Mouse (Mus musculus): ENCODE data around the gene Rora.

DNA sequence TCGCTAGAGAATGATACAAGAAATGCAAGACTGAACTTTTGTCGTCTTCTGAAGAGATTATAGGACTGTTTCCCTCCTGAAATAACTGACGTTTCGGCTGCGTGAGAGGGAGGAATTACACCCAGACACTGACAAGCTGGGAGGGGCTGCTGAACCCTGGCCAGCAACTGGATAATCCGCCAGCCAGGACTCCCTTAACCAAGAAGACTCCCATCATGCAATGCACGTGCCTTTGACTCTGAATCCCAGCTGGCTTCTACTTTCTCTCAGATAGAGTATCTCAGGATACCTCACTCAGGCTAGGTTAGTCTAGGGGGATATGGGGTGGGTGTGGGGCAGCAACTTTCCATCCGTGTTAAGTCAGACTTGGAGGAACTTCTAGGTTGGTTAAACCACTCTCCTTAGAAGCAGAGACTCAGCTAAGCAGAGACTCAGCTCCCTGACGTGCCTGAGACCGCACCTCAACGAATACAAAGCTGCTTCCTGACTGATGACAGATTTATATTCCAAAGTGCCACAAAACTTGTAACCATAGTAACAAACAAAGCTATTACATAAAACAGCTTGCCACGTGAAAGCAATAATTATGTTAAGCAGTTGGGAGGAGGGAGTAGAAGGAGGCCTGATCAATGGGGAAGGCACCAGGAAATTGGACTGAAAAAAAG lies 302.8 kb downstream of the Rora start:
- TF ChIP-seq CTCF (IDR thresholded peaks at IDR 0.05; ENCODE audit: control insufficient read depth, insufficient read depth, insufficient read length) (no peak), MYOD1 (IDR thresholded peaks at IDR 0.05; ENCODE audit: control insufficient read depth, insufficient read length, low read depth) (no peak), MAX (IDR thresholded peaks at IDR 0.05) (no peak), MYOG (IDR thresholded peaks at IDR 0.05; ENCODE audit: control insufficient read depth, extremely low read depth, insufficient read length) (no peak), USF1 (IDR thresholded peaks at IDR 0.05; ENCODE audit: low read depth) (no peak), CEBPB (IDR thresholded peaks at IDR 0.05; ENCODE audit: low read depth) (no peak)
